Mouse (Mus musculus): ENCODE data around the gene Lrrc45.

GRCm38 (mm10) chr11:120703696-120704454 is 9.8 kb upstream of the Lrrc45 start:
- TF ChIP-seq CTCF (IDR thresholded peaks at IDR 0.05; ENCODE audit: extremely low read depth, insufficient read depth, low read length) (no peak), POLR2A (IDR thresholded peaks at IDR 0.05; ENCODE audit: extremely low read depth, insufficient read depth, low read length) (no peak)
